Mouse (Mus musculus) heart, embryonic 11.5 days (tissue): ENCODE data around the gene Gabpb2. TPM values are rescaled to one million over a fixed set of nuclear protein-coding genes. Genes with fewer than 3 reads are reported as not detected.

ENCODE experiments used
- ATAC-seq: fragments of 200-750 bp; cut with Nextera tagmentation; replicated peaks from 2 replicates; pipeline ENCODE4 v1.8.0; 2017; ENCODE audit warnings: moderate library complexity; ENCODE audit not compliant: insufficient number of reproducible peaks, low FRiP score, low TSS enrichment
- H3K27ac ChIP-seq: fragments of 300-500 bp; sonication (generic); 2 replicates; pipeline ENCODE4 v1.5.1; 2014; ENCODE audit warnings: mild to moderate bottlenecking, low read depth, low read length
- H3K27me3 ChIP-seq: fragments of 300-500 bp; sonication (generic); 2 replicates; pipeline ENCODE4 v1.6.1; 2014; ENCODE audit warnings: mild to moderate bottlenecking, low read length, mixed read lengths; ENCODE audit not compliant: control insufficient read depth, insufficient read depth
- H3K36me3 ChIP-seq: fragments of 300-500 bp; sonication (generic); 2 replicates; pipeline ENCODE4 v1.6.1; 2014; ENCODE audit warnings: mild to moderate bottlenecking, low read length, moderate library complexity, mixed read lengths; ENCODE audit not compliant: control insufficient read depth, insufficient read depth
- H3K4me1 ChIP-seq: fragments of 300-500 bp; sonication (generic); 2 replicates; pipeline ENCODE4 v1.6.1; 2014; ENCODE audit warnings: low read length; ENCODE audit not compliant: control insufficient read depth, insufficient read depth
- H3K4me2 ChIP-seq: fragments of 300-500 bp; sonication (generic); 2 replicates; pipeline ENCODE4 v1.6.1; 2014; ENCODE audit warnings: mild to moderate bottlenecking, moderate library complexity
- H3K4me3 ChIP-seq: fragments of 300-500 bp; sonication (generic); 2 replicates; pipeline ENCODE4 v1.5.1; 2014; ENCODE audit warnings: low read depth, low read length
- H3K9ac ChIP-seq: fragments of 300-500 bp; sonication (generic); 2 replicates; pipeline ENCODE4 v1.6.1; 2014; ENCODE audit warnings: mild to moderate bottlenecking, low read depth, low read length, moderate library complexity
- H3K9me3 ChIP-seq: fragments of 300-500 bp; sonication (generic); replicated peaks from 2 replicates; pipeline ENCODE4 v1.6.1; 2016; ENCODE audit warnings: low read length; ENCODE audit not compliant: control insufficient read depth
- WGBS: fragments of 180-500 bp; shearing (Covaris S2); extraction: QIAGEN DNeasy Blood & Tissue Kit; methylation state at CpG from one replicate; pipeline ENCODE4 v1.1.7; 2014; ENCODE audit not compliant: insufficient replicate concordance; 5-methylcytosine and 5-hydroxymethylcytosine counted together
- polyA plus RNA-seq: library from polyadenylated mRNA; unstranded; fragments of >200 nt; fragmentation: Nextera tagmentation; extraction: Ambion mirVana; gene quantifications from 2 replicates; pipeline ENCODE4 v1.2.1, GENCODE M21; 2014

Gene Gabpb2
- polyA plus RNA-seq, 1 experiment from 2014 or later: 7.2 TPM

GRCm38 (mm10) chr3:95161618-95162344 is 55.9 kb downstream of the Gabpb2 start:
- Histone ChIP-seq H3K4me3 (peak overlapping the region; percentile 76), H3K4me1 (peaks cover 29% of the 10 kb centered on the region), H3K27ac (no peak overlapping the region), H3K36me3 (peaks cover 2% of the 10 kb centered on the region; the same call in 1 of the 2 replicates), H3K9ac (no peak overlapping the region), H3K4me2 (peak overlapping the region; percentile 96), H3K9me3 (no peaks in the 10 kb centered on the region), H3K27me3 (peaks cover 9% of the 10 kb centered on the region)
- no peak for ATAC-seq
- WGBS: 12% methylated on average over 9 of the region's 9 CpGs

- Histone ChIP-seq H3K4me2 (peak overlapping the region; percentile 96), H3K4me3 (peak overlapping the region; percentile 76), H3K36me3 (no peaks in the 10 kb centered on the region), H3K4me1 (peaks cover 29% of the 10 kb centered on the region), H3K27me3 (peaks cover 9% of the 10 kb centered on the region), H3K9me3 (no peaks in the 10 kb centered on the region), H3K9ac (peak overlapping the region; percentile 78), H3K27ac (no peak overlapping the region)
- ATAC-seq: no peak
- under 1% methylated on average over 30 of the region's 30 CpGs for WGBS
Observed at GRCm38 (mm10) chr3:95161041-95161551, 56.6 kb downstream of the Gabpb2 start.

- H3K27ac ChIP-seq: no peak within 1 kb of the TSS
- WGBS: under 1% methylated on average over 66 of the region's 66 CpGs
- no peaks in the 10 kb centered on the region for H3K36me3 ChIP-seq
- peaks cover 29% of the 10 kb centered on the region for H3K4me1 ChIP-seq
- H3K27me3 ChIP-seq: peaks cover 9% of the 10 kb centered on the region
- H3K9ac ChIP-seq: peak within 1 kb of the TSS; percentile 78
- H3K4me3 ChIP-seq: peak within 1 kb of the TSS; percentile 76
- peak within 1 kb of the TSS; percentile 96 for H3K4me2 ChIP-seq
- H3K9me3 ChIP-seq: no peaks in the 10 kb centered on the region
- peak; percentile 90 for ATAC-seq
Observed at GRCm38 (mm10) chr3:95159987-95160963, 57.4 kb downstream of the Gabpb2 start, which contains the start of gene Sema6c. Gene Sema6c (plus strand): TSS chr3:95160457.

GRCm38 (mm10) chr3:95159511-95159986 is 58.2 kb downstream of the Gabpb2 start:
- peak overlapping the region; percentile 96 for H3K4me2 ChIP-seq
- 11% methylated on average over 8 of the region's 8 CpGs for WGBS
- peak overlapping the region; percentile 63 for H3K9ac ChIP-seq
- H3K9me3 ChIP-seq: no peaks in the 10 kb centered on the region
- H3K27me3 ChIP-seq: peaks cover 9% of the 10 kb centered on the region
- peaks cover 29% of the 10 kb centered on the region for H3K4me1 ChIP-seq
- H3K27ac ChIP-seq: no peak overlapping the region
- ATAC-seq: no peak
- peak overlapping the region; percentile 76 for H3K4me3 ChIP-seq
- H3K36me3 ChIP-seq: no peaks in the 10 kb centered on the region

- no peaks in the 10 kb centered on the region for H3K36me3 ChIP-seq
- 0 out of 2 replicates have a peak, but pooled peaks cover 1% of the 10 kb centered on the region for H3K27me3 ChIP-seq
- no peak overlapping the region for H3K4me3 ChIP-seq
- no peak overlapping the region for H3K27ac ChIP-seq
- no peaks in the 10 kb centered on the region for H3K9me3 ChIP-seq
- no peak overlapping the region for H3K9ac ChIP-seq
- H3K4me2 ChIP-seq: no peak overlapping the region
- WGBS: 46% methylated on average over 4 of the region's 4 CpGs
- no peak for ATAC-seq
- H3K4me1 ChIP-seq: no peaks in the 10 kb centered on the region
Observed at GRCm38 (mm10) chr3:95153874-95154273, 63.8 kb downstream of the Gabpb2 start.

- H3K27me3 ChIP-seq: no peaks in the 10 kb centered on the region
- H3K9ac ChIP-seq: no peak overlapping the region
- H3K27ac ChIP-seq: no peak overlapping the region
- H3K36me3 ChIP-seq: no peaks in the 10 kb centered on the region
- no peaks in the 10 kb centered on the region for H3K9me3 ChIP-seq
- ATAC-seq: no peak
- WGBS: 58% methylated on average over 3 of the region's 3 CpGs
- H3K4me1 ChIP-seq: no peaks in the 10 kb centered on the region
- no peak overlapping the region for H3K4me2 ChIP-seq
- H3K4me3 ChIP-seq: no peak overlapping the region
Observed at GRCm38 (mm10) chr3:95147924-95148323, 69.8 kb downstream of the Gabpb2 start.

- 9% methylated on average over 5 of the region's 5 CpGs for WGBS
- Histone ChIP-seq H3K4me2 (no peak overlapping the region), H3K9ac (no peak overlapping the region), H3K36me3 (no peaks in the 10 kb centered on the region), H3K4me1 (no peaks in the 10 kb centered on the region), H3K9me3 (no peaks in the 10 kb centered on the region), H3K27ac (no peak overlapping the region), H3K27me3 (peaks cover 2% of the 10 kb centered on the region; the same call in 1 of the 2 replicates), H3K4me3 (no peak overlapping the region)
- ATAC-seq: no peak
Observed at GRCm38 (mm10) chr3:95142617-95143011, 75.1 kb downstream of the Gabpb2 start.

GRCm38 (mm10) chr3:95141952-95142616 is 75.6 kb downstream of the Gabpb2 start, which contains the start of gene Tnfaip8l2:
Gene Tnfaip8l2 (minus strand): TSS chr3:95142360.
- 77% methylated on average over 10 of the region's 10 CpGs for WGBS
- no peak within 1 kb of the TSS for H3K9ac ChIP-seq
- no peak within 1 kb of the TSS for H3K4me2 ChIP-seq
- no peak within 1 kb of the TSS for H3K27ac ChIP-seq
- H3K36me3 ChIP-seq: no peaks in the 10 kb centered on the region
- no peak within 1 kb of the TSS for H3K4me3 ChIP-seq
- H3K9me3 ChIP-seq: no peaks in the 10 kb centered on the region
- no peaks in the 10 kb centered on the region for H3K4me1 ChIP-seq
- H3K27me3 ChIP-seq: peaks cover 2% of the 10 kb centered on the region; the same call in 1 of the 2 replicates
- no peak for ATAC-seq
